Comparison of ENCODE assay signal across 10 mouse cellular contexts in genomic region chr1:179853421-179853820, GRCm38 (mm10). TPM values are rescaled to one million over a fixed set of nuclear protein-coding genes. Genes with fewer than 3 reads are reported as not detected.
A peak's percentile ranks its signal among the peaks of the same experiment; 100 is the strongest.
DNase-seq lines count a peak whose midpoint lies in the region; ATAC-seq lines count a peak whose summit lies in the region.
"Had no signal": no experiment of that assay in that cellular context is flagged by ENCODE, and none has a peak within 500 bp of the region (broad histone marks: within the 10 kb centered on the region; RNA-seq: fewer than 3 reads in every experiment).

No protein-coding gene starts in this region.

- 55% methylated on average over 4 of the region's 4 CpGs for WGBS in embryonic facial prominence, embryonic 10.5 days
- 39% methylated on average over 4 of the region's 4 CpGs for WGBS in midbrain, embryonic 15.5 days

- H3K27ac ChIP-seq in embryonic facial prominence, embryonic 10.5 days (replicated peaks) = no peak overlapping the region
- H3K27ac ChIP-seq in midbrain, embryonic 15.5 days = no peak overlapping the region
- H3K27ac ChIP-seq: embryonic facial prominence, embryonic 12.5 days; lung, embryonic 15.5 days had no signal

- H3K36me3 ChIP-seq in embryonic facial prominence, embryonic 10.5 days (replicated peaks) = no peaks in the 10 kb centered on the region
- no peaks in the 10 kb centered on the region for H3K36me3 ChIP-seq in midbrain, embryonic 15.5 days (replicated peaks)
- H3K36me3 ChIP-seq: embryonic facial prominence, embryonic 12.5 days; lung, embryonic 15.5 days had no signal

- no peak overlapping the region for H3K4me3 ChIP-seq in embryonic facial prominence, embryonic 10.5 days
- H3K4me3 ChIP-seq in midbrain, embryonic 15.5 days = no peak overlapping the region
- H3K4me3 ChIP-seq: embryonic facial prominence, embryonic 12.5 days; lung, embryonic 15.5 days had no signal

- peak; percentile 23 for DNase-seq in heart, postnatal 4 days
- no peak for DNase-seq in heart, postnatal 25 days (ENCODE audit: low spot score)
- DNase-seq in spleen, postnatal 10 days (ENCODE audit: low spot score in 2 of 2) = peak; percentile 32 to 69
- no peak for DNase-seq in spleen, adult 18-20 months
- DNase-seq in embryonic facial prominence, embryonic 10.5 days (ENCODE audit: low spot score) = peak; percentile 44
- DNase-seq in gastrocnemius, postnatal 25 days = no peak

- H3K4me1 ChIP-seq in embryonic facial prominence, embryonic 10.5 days = peaks cover 9% of the 10 kb centered on the region
- 0 out of 2 replicates have a peak, but pooled peaks cover 6% of the 10 kb centered on the region for H3K4me1 ChIP-seq in midbrain, embryonic 15.5 days
- H3K4me1 ChIP-seq: embryonic facial prominence, embryonic 12.5 days had no signal

- peak; percentile 69 for ATAC-seq in megakaryocyte progenitor cell, adult 5-6 weeks (replicated peaks; ENCODE audit: poor library complexity)
- no peak for ATAC-seq in midbrain, embryonic 15.5 days (replicated peaks)

- intact Hi-C loops in heart, postnatal 25 days (cut with DNase I) = loop anchor here (10.0 kb wide), 1 partner anchor 291 kb away; no protein-coding TSS in a partner anchor

- no peak overlapping the region for H3K4me2 ChIP-seq in midbrain, embryonic 15.5 days
- H3K4me2 ChIP-seq: embryonic facial prominence, embryonic 12.5 days; lung, embryonic 15.5 days had no signal

- no peaks in the 10 kb centered on the region for H3K9me3 ChIP-seq in embryonic facial prominence, embryonic 10.5 days
- H3K9me3 ChIP-seq in midbrain, embryonic 15.5 days = no peaks in the 10 kb centered on the region
- H3K9me3 ChIP-seq: embryonic facial prominence, embryonic 12.5 days; lung, embryonic 15.5 days had no signal

- H3K27me3 ChIP-seq in embryonic facial prominence, embryonic 10.5 days (replicated peaks; ENCODE audit: low read depth, poor library complexity, severe bottlenecking) = 0 out of 2 replicates have a peak, but pooled peaks cover under 1% of the 10 kb centered on the region
- H3K27me3 ChIP-seq in midbrain, embryonic 15.5 days (replicated peaks) = no peaks in the 10 kb centered on the region
- H3K27me3 ChIP-seq: embryonic facial prominence, embryonic 12.5 days; lung, embryonic 15.5 days had no signal

- H3K9ac ChIP-seq in midbrain, embryonic 15.5 days = no peak overlapping the region
- H3K9ac ChIP-seq: embryonic facial prominence, embryonic 12.5 days; lung, embryonic 15.5 days had no signal

RNA-seq across cellular contexts. Expression of gene Ahctf1, which starts 49.9 kb away (rescaled TPM):
- total RNA-seq in heart, postnatal 4 days (2021) = 10 to 100 TPM; 27.9 to 32.6 TPM
- total RNA-seq in heart, postnatal 25 days (2021) = 10 to 100 TPM; 15.8 to 20.5 TPM
- 30.8 and 35.3 TPM in 2 replicates for polyA plus RNA-seq in embryonic facial prominence, embryonic 10.5 days (2016; fragmentation: Nextera tagmentation; extraction: Ambion mirVana)
- total RNA-seq in megakaryocyte progenitor cell, adult 5-6 weeks (2015) = 60.7 and 77.0 TPM in 2 replicates
- 66.6 and 76.2 TPM in 2 replicates for total RNA-seq in megakaryocyte progenitor cell, adult 5-6 weeks (2017)
- total RNA-seq in gastrocnemius, postnatal 25 days (2021) = 10 to 100 TPM; 15.3 to 19.1 TPM
- 20.7 and 20.9 TPM in 2 replicates for polyA plus RNA-seq in midbrain, embryonic 15.5 days (2015; fragmentation: Nextera tagmentation; extraction: Ambion mirVana)

RNA-seq across cellular contexts. Expression of gene Gm10518, which starts 50.2 kb away (rescaled TPM):
- total RNA-seq in heart, postnatal 4 days (2021) = not detected
- total RNA-seq in heart, postnatal 25 days (2021) = not detected
- 0.14 and 0.17 TPM in 2 replicates for polyA plus RNA-seq in embryonic facial prominence, embryonic 10.5 days (2016; fragmentation: Nextera tagmentation; extraction: Ambion mirVana)
- total RNA-seq in megakaryocyte progenitor cell, adult 5-6 weeks (2015) = 0.29 TPM in 1 of 2 replicates, not detected in the other
- 0.88 TPM in 1 of 2 replicates, not detected in the other for total RNA-seq in megakaryocyte progenitor cell, adult 5-6 weeks (2017)
- not detected for total RNA-seq in gastrocnemius, postnatal 25 days (2021)
- polyA plus RNA-seq in midbrain, embryonic 15.5 days (2015; fragmentation: Nextera tagmentation; extraction: Ambion mirVana) = 0.23 TPM in 1 of 2 replicates, not detected in the other
- polyA plus RNA-seq: embryonic facial prominence, embryonic 12.5 days; lung, embryonic 15.5 days had no signal

Comparison
In these comparisons a context has a peak if more than half of its experiments do, and no peak if none do; other contexts are left out.
1. DNase-seq: peak in heart, postnatal 4 days (single experiment), spleen, postnatal 10 days (2 of 2) and embryonic facial prominence, embryonic 10.5 days (single experiment); none in heart, postnatal 25 days (single experiment), spleen, adult 18-20 months (0 of 2) and gastrocnemius, postnatal 25 days (single experiment).